Mouse (Mus musculus) forebrain, embryonic 15.5 days (tissue): ENCODE measurements around the gene Cldn22. TPM values are rescaled to one million over a fixed set of nuclear protein-coding genes. Genes with fewer than 3 reads are reported as not detected.

Experiments
- ATAC-seq: fragments of 200-750 bp; cut with Nextera tagmentation; replicated peaks from 2 replicates; pipeline ENCODE4 v1.8.0; 2017; ENCODE audit warnings: mild to moderate bottlenecking, moderate TSS enrichment, moderate library complexity
- H3K27ac ChIP-seq: fragments of 300-500 bp; sonication (generic); replicated peaks from 2 replicates; pipeline ENCODE4 v1.5.1; 2015; ENCODE audit warnings: mild to moderate bottlenecking, inconsistent platforms
- H3K27me3 ChIP-seq: fragments of 300-500 bp; sonication (generic); 2 replicates; pipeline ENCODE4 v1.6.1; 2015; ENCODE audit warnings: inconsistent platforms
- H3K36me3 ChIP-seq: fragments of 300-500 bp; sonication (generic); 2 replicates; pipeline ENCODE4 v1.6.1; 2015; ENCODE audit warnings: mild to moderate bottlenecking, inconsistent platforms
- H3K4me1 ChIP-seq: fragments of 300-500 bp; sonication (generic); 2 replicates; pipeline ENCODE4 v1.6.1; 2015; ENCODE audit warnings: inconsistent platforms
- H3K4me2 ChIP-seq: fragments of 300-500 bp; sonication (generic); replicated peaks from 2 replicates; pipeline ENCODE4 v1.6.1; 2015; ENCODE audit warnings: mild to moderate bottlenecking, inconsistent platforms
- H3K4me3 ChIP-seq: fragments of 300-500 bp; sonication (generic); 2 replicates; pipeline ENCODE4 v1.5.1; 2015; ENCODE audit warnings: mild to moderate bottlenecking, inconsistent platforms
- H3K9ac ChIP-seq: fragments of 300-500 bp; sonication (generic); replicated peaks from 2 replicates; pipeline ENCODE4 v1.6.1; 2015; ENCODE audit warnings: mild to moderate bottlenecking, inconsistent platforms
- H3K9me3 ChIP-seq: fragments of 300-500 bp; sonication (generic); 2 replicates; pipeline ENCODE4 v1.6.1; 2016; ENCODE audit warnings: inconsistent platforms
- WGBS: fragments of 180-500 bp; shearing (Covaris S2); methylation state at CpG from one replicate; pipeline ENCODE4 v1.1.7; 2015; ENCODE audit warnings: mixed read lengths; 5-methylcytosine and 5-hydroxymethylcytosine counted together
- polyA plus RNA-seq: library from polyadenylated mRNA; unstranded; fragments of >200 nt; fragmentation: Nextera tagmentation; extraction: Ambion mirVana; gene quantifications from 2 replicates; pipeline ENCODE4 v1.2.1, GENCODE M21; 2015

Cldn22 gene
- polyA plus RNA-seq, 1 experiment from 2014 or later = not detected

GRCm38 (mm10) chr8:47843063-47843462 lies 18.8 kb downstream of the Cldn22 start:
- Histone ChIP-seq H3K4me1 (no peaks in the 10 kb centered on the region), H3K27me3 (no peaks in the 10 kb centered on the region), H3K9me3 (no peaks in the 10 kb centered on the region), H3K36me3 (peaks cover 8% of the 10 kb centered on the region; the same call in 1 of the 2 replicates), H3K4me3 (no peak overlapping the region), H3K9ac (no peak overlapping the region), H3K27ac (no peak overlapping the region), H3K4me2 (no peak overlapping the region)
- 91% methylated on average over 7 of the region's 7 CpGs for WGBS
- no peak for ATAC-seq

GRCm38 (mm10) chr8:47843651-47844050 lies 19.4 kb downstream of the Cldn22 start:
- Histone ChIP-seq H3K9me3 (no peaks in the 10 kb centered on the region), H3K27ac (no peak overlapping the region), H3K36me3 (peaks cover 8% of the 10 kb centered on the region; the same call in 1 of the 2 replicates), H3K27me3 (no peaks in the 10 kb centered on the region), H3K4me3 (no peak overlapping the region), H3K4me2 (no peak overlapping the region), H3K4me1 (no peaks in the 10 kb centered on the region), H3K9ac (no peak overlapping the region)
- ATAC-seq = no peak
- 91% methylated on average over 10 of the region's 10 CpGs for WGBS

GRCm38 (mm10) chr8:47845956-47846355 lies 21.7 kb downstream of the Cldn22 start:
- Histone ChIP-seq H3K27ac (no peak overlapping the region), H3K4me1 (no peaks in the 10 kb centered on the region), H3K36me3 (no peaks in the 10 kb centered on the region), H3K27me3 (no peaks in the 10 kb centered on the region), H3K9me3 (no peaks in the 10 kb centered on the region), H3K9ac (no peak overlapping the region), H3K4me2 (no peak overlapping the region), H3K4me3 (no peak overlapping the region)
- 81% methylated on average over 13 of the region's 13 CpGs for WGBS
- ATAC-seq = no peak

DNA sequence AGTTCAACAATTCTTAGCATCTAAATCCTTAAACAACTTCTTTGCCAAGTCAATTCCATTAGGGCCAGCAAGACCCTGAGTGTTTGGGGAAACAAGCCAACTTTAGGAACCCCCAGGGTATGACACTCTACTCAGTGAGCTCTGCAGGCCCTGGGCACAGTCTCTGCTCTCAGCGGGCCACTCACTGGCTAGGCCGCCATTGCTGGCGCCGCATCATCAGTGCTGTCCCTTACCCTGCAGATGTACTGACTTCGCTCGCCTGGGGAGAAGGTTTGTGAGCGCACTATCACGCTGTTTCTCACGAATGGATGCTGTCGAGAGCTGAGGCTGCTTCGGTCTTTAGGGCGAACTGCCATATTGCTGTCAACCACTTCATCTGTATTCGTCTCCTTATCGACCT lies 22.9 kb downstream of the Cldn22 start:
- no peak overlapping the region for H3K4me3 ChIP-seq
- ATAC-seq = no peak
- 85% methylated on average over 14 of the region's 14 CpGs for WGBS
- no peak overlapping the region for H3K4me2 ChIP-seq
- no peaks in the 10 kb centered on the region for H3K9me3 ChIP-seq
- H3K4me1 ChIP-seq = no peaks in the 10 kb centered on the region
- no peaks in the 10 kb centered on the region for H3K36me3 ChIP-seq
- no peaks in the 10 kb centered on the region for H3K27me3 ChIP-seq
- no peak overlapping the region for H3K27ac ChIP-seq
- H3K9ac ChIP-seq = no peak overlapping the region

- H3K4me2 ChIP-seq = no peak overlapping the region
- H3K4me1 ChIP-seq = no peaks in the 10 kb centered on the region; the same call in 1 of the 2 replicates
- H3K9me3 ChIP-seq = no peaks in the 10 kb centered on the region
- no peaks in the 10 kb centered on the region for H3K27me3 ChIP-seq
- no peak for ATAC-seq
- no peak overlapping the region for H3K27ac ChIP-seq
- H3K36me3 ChIP-seq = no peaks in the 10 kb centered on the region
- no peak overlapping the region for H3K4me3 ChIP-seq
- WGBS = 96% methylated on average over 6 of the region's 6 CpGs
- no peak overlapping the region for H3K9ac ChIP-seq
Measured at GRCm38 (mm10) chr8:47847931-47848330, 23.6 kb downstream of the Cldn22 start.

- Histone ChIP-seq H3K9me3 (no peaks in the 10 kb centered on the region), H3K4me2 (no peak overlapping the region), H3K27me3 (no peaks in the 10 kb centered on the region), H3K4me3 (no peak overlapping the region), H3K27ac (no peak overlapping the region), H3K9ac (no peak overlapping the region), H3K4me1 (no peaks in the 10 kb centered on the region; the same call in 1 of the 2 replicates), H3K36me3 (no peaks in the 10 kb centered on the region)
- no peak for ATAC-seq
- 80% methylated on average over 8 of the region's 8 CpGs for WGBS
Measured at GRCm38 (mm10) chr8:47849842-47850241, 25.6 kb downstream of the Cldn22 start.

GRCm38 (mm10) chr8:47851824-47852502 lies 27.7 kb downstream of the Cldn22 start:
- Histone ChIP-seq H3K4me1 (no peaks in the 10 kb centered on the region; the same call in 1 of the 2 replicates), H3K4me2 (no peak overlapping the region), H3K36me3 (no peaks in the 10 kb centered on the region), H3K9me3 (no peaks in the 10 kb centered on the region), H3K27ac (no peak overlapping the region), H3K9ac (no peak overlapping the region), H3K27me3 (no peaks in the 10 kb centered on the region), H3K4me3 (no peak overlapping the region)
- WGBS = 74% methylated on average over 12 of the region's 12 CpGs
- no peak for ATAC-seq

DNA sequence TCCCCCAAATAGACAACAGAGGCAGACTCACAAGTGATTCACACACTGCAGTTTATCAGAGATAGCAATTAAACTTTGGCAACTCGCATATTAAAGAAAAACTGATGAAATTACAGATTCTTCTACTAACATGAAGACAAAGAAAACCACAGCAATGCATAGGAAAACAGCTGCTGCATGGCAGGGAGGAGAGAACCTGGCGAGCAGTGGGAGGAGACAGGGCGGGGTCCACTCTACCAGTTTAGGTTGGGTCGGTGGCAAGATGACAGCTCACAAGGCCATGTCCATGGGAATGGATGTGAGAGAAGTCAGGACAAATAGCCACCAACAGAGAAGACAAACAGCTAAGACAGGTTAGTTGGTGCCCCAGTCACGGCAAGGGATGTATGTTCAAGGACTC lies 28.5 kb downstream of the Cldn22 start:
- Histone ChIP-seq H3K9me3 (no peaks in the 10 kb centered on the region), H3K4me2 (no peak overlapping the region), H3K4me3 (no peak overlapping the region), H3K36me3 (no peaks in the 10 kb centered on the region), H3K4me1 (no peaks in the 10 kb centered on the region; the same call in 1 of the 2 replicates), H3K9ac (no peak overlapping the region), H3K27ac (no peak overlapping the region), H3K27me3 (no peaks in the 10 kb centered on the region)
- WGBS = 87% methylated on average over 5 of the region's 5 CpGs
- no peak for ATAC-seq

DNA sequence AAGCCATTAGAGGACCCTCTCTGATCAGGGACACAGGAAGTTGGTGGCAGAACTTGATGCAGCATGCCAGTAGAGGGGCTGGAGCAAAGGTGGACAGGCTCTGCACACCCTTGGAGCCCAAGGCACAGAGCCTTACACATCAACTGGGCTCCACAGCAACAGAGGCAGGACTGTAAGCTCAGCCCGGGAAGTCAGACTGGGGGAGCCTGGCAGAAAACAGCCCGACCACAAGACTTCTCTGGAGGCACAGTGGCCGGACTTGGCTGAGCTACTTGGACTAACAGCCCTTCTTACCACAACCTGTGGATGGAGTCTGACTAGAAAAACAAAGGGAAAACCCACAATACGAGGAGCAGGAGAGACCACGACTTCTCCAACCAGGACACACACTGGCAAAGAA lies 29.1 kb downstream of the Cldn22 start:
- H3K27me3 ChIP-seq = no peaks in the 10 kb centered on the region
- no peak overlapping the region for H3K4me3 ChIP-seq
- no peaks in the 10 kb centered on the region for H3K36me3 ChIP-seq
- H3K9ac ChIP-seq = no peak overlapping the region
- no peaks in the 10 kb centered on the region for H3K9me3 ChIP-seq
- WGBS = 86% methylated on average over 5 of the region's 5 CpGs
- no peak overlapping the region for H3K4me2 ChIP-seq
- ATAC-seq = no peak
- H3K4me1 ChIP-seq = no peaks in the 10 kb centered on the region; the same call in 1 of the 2 replicates
- no peak overlapping the region for H3K27ac ChIP-seq

DNA sequence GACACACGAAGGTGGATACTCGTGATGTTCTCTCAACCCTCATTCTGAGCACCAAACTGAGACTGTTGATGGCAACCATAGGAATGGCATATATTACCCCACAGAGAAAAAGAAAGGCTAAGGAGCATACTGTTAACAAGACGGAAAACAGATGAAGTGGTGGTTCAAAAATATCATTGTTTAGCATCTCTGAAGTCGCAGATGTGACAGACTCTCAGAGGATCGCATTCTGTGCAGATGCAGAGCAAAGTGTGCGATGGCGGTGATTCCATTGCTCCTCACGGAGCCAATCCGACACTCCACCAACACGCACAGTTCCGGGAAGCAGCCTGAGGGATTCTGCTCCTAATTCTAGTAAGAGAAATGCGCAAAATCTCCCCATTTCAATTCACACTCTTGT lies 35.0 kb downstream of the Cldn22 start:
- H3K27ac ChIP-seq = no peak overlapping the region

DNA sequence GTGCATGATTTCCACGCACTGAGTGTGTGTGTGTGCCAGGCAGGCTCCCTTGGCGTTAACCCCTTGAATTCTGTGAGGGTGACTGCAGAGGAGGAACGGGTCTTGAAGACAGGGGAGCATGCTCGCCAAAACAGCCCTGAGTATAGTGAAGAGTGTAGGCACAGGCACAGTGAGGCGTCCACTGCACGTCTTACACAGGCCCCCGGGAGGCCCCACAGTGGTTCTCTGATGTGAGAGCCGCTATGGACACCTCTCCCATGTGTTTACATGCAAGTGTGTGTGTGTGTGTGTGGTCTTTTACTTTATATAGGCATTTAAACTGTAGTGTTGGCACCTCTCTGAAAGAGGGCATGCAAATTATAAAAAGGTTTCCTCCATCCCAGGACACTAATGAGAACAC lies 42.3 kb downstream of the Cldn22 start:
- H3K9me3 ChIP-seq = no peaks in the 10 kb centered on the region
- no peaks in the 10 kb centered on the region for H3K4me1 ChIP-seq
- H3K4me2 ChIP-seq = no peak overlapping the region
- ATAC-seq = peak; percentile 30; the same call in 1 of the 2 replicates
- no peak overlapping the region for H3K9ac ChIP-seq
- no peaks in the 10 kb centered on the region for H3K36me3 ChIP-seq
- no peaks in the 10 kb centered on the region for H3K27me3 ChIP-seq
- 83% methylated on average over 8 of the region's 8 CpGs for WGBS
- H3K4me3 ChIP-seq = no peak overlapping the region
- H3K27ac ChIP-seq = no peak overlapping the region

More for the DNA sequence above, 35.0 kb downstream of the Cldn22 start:
- no peaks in the 10 kb centered on the region for H3K9me3 ChIP-seq
- no peak for ATAC-seq
- H3K4me2 ChIP-seq = no peak overlapping the region
- H3K4me1 ChIP-seq = no peaks in the 10 kb centered on the region
- 87% methylated on average over 12 of the region's 12 CpGs for WGBS
- H3K4me3 ChIP-seq = no peak overlapping the region
- no peaks in the 10 kb centered on the region for H3K27me3 ChIP-seq
- H3K9ac ChIP-seq = no peak overlapping the region
- no peaks in the 10 kb centered on the region for H3K36me3 ChIP-seq

GRCm38 (mm10) chr8:47867067-47867466 lies 42.8 kb downstream of the Cldn22 start:
- H3K27ac ChIP-seq = no peak overlapping the region
- H3K9me3 ChIP-seq = no peaks in the 10 kb centered on the region
- 26% methylated on average over 8 of the region's 8 CpGs for WGBS
- H3K4me3 ChIP-seq = no peak overlapping the region
- no peaks in the 10 kb centered on the region for H3K36me3 ChIP-seq
- no peak overlapping the region for H3K4me2 ChIP-seq
- no peak overlapping the region for H3K9ac ChIP-seq
- H3K27me3 ChIP-seq = no peaks in the 10 kb centered on the region
- peak; percentile 90 for ATAC-seq
- no peaks in the 10 kb centered on the region for H3K4me1 ChIP-seq
